Mouse (Mus musculus): ENCODE results near the gene Lalba. TPM values are rescaled to one million over a fixed set of nuclear protein-coding genes. Genes with fewer than 3 reads are reported as not detected.
"Not testable (repeated sequence)": the region's sequence is repeated elsewhere in the genome, so short reads cannot be mapped to it uniquely, and the experiment has no call there.

The Lalba gene
- not detected in 2 replicates for polyA plus RNA-seq (2016; fragmentation: Nextera tagmentation; extraction: Ambion mirVana)

GRCm38 (mm10) chr15:98482701-98483100, at the start of gene Lalba:
TSS of gene Lalba (minus strand) at chr15:98482721.
- no peaks in the 10 kb centered on the region for H3K36me3 ChIP-seq
- H3K27ac ChIP-seq = no peak within 1 kb of the TSS
- H3K9ac ChIP-seq = no peak within 1 kb of the TSS
- H3K4me1 ChIP-seq = no peaks in the 10 kb centered on the region
- ATAC-seq (ENCODE audit: low FRiP score) = no peak
- no peak within 1 kb of the TSS for H3K4me2 ChIP-seq (replicated peaks)
- no peaks in the 10 kb centered on the region for H3K9me3 ChIP-seq (replicated peaks)
- no peaks in the 10 kb centered on the region for H3K27me3 ChIP-seq
- no peak within 1 kb of the TSS for H3K4me3 ChIP-seq
- 66% methylated on average over 3 of the region's 3 CpGs for WGBS

GRCm38 (mm10) chr15:98532281-98532680, 49.8 kb upstream of the Lalba start:
- H3K4me1 ChIP-seq = peaks cover 18% of the 10 kb centered on the region
- peaks cover 43% of the 10 kb centered on the region for H3K36me3 ChIP-seq
- WGBS = 48% methylated on average over 5 of the region's 5 CpGs
- no peak overlapping the region for H3K27ac ChIP-seq
- H3K9me3 ChIP-seq (replicated peaks) = no peaks in the 10 kb centered on the region
- H3K4me3 ChIP-seq = peak overlapping the region; percentile 72
- ATAC-seq (ENCODE audit: low FRiP score) = no peak
- peak overlapping the region; percentile 91 for H3K9ac ChIP-seq
- no peaks in the 10 kb centered on the region for H3K27me3 ChIP-seq
- H3K4me2 ChIP-seq (replicated peaks) = peak overlapping the region; percentile 97

DNA sequence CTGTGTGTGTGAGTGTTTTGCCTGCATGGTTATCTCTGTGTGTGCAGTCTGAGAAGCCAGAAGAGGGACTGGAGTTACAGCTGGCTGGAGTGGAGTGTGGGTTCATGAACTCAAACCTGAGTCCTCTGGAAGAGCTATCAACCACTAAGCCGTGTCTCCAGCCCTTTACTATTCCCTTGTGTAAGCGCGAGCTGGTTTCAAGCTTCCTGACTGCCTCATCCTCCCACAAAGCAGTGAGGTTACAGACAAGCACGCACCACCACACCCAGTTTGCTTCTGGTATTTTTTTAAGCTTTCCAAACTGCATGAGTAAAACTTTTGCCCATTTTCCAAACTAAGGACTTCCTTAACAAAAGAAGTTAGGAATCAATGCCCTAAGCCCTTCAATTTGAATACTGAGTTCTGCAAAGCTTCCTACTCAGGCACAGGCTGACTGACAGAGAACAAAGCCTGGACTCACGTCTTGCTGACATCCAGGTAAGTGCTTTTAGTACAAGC, 45.6 kb upstream of the Lalba start:
- H3K4me1 ChIP-seq = peaks cover 18% of the 10 kb centered on the region
- H3K4me3 ChIP-seq = no peak overlapping the region
- no peaks in the 10 kb centered on the region for H3K27me3 ChIP-seq
- 94% methylated on average over 5 of the region's 5 CpGs for WGBS
- peaks cover 79% of the 10 kb centered on the region for H3K36me3 ChIP-seq
- H3K27ac ChIP-seq = no peak overlapping the region
- ATAC-seq (ENCODE audit: low FRiP score) = no peak
- no peaks in the 10 kb centered on the region for H3K9me3 ChIP-seq (replicated peaks)
- no peak overlapping the region; the same call in 1 of the 2 replicates for H3K9ac ChIP-seq
- no peak overlapping the region for H3K4me2 ChIP-seq (replicated peaks)

DNA sequence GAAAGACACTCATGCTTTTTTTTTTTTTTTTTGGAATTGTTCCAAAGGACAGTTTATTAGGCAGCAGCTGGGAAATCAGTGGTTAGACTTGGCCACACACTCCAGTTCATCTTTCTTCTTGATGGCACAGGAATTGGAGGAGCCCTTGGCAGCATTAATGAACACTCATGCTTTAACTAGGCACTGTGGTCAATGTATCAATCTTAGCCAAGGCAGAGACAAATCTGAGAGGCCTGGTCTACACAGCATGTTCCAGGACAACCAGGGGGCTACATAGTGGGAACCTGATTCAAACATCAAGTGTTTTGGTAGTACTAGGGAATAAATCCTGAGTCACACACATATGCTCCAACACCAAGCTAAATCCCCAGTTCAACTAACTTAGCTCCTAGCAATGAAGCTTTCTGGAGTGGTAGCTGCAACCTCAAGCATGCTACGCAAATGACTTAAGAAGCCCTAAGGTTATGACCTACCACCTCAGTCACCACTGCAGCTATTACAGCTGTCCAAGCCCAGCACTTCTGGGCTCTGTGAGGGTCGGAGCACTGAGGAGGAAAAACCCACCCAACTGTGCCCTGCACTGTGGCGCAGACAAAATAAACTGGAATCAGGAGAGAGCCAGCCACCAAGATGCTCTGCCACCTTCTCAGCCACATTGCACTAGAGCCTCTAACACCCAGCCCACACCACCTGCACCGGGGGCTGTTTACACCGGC, 44.7 kb upstream of the Lalba start:
- Histone ChIP-seq H3K4me2 (replicated peaks) (no peak overlapping the region), H3K27me3 (no peaks in the 10 kb centered on the region), H3K36me3 (peaks cover 88% of the 10 kb centered on the region), H3K4me3 (no peak overlapping the region), H3K4me1 (peaks cover 10% of the 10 kb centered on the region), H3K27ac (no peak overlapping the region), H3K9ac (no peak overlapping the region), H3K9me3 (replicated peaks) (no peaks in the 10 kb centered on the region)
- ATAC-seq (ENCODE audit: low FRiP score) = no peak
- 96% methylated on average over 5 of the region's 5 CpGs for WGBS

DNA sequence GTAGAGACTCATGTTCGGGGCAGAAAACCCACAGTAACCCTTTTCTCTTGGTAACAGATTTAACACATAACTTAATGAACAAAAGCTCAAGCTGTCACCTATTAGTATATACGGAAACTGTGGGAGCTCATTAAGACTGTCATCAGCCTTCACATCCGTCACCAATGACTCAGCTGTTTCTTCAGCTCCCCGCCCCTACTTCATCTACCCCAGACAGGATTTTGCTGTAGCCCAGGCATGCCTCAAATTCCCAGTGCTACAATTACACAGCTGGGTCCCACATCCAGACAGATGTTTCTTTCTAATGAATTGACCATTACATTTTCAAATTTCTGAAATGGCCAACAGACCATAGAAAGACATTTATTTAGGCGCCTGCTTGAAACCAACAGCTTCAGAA, 43.5 kb upstream of the Lalba start:
- Histone ChIP-seq H3K27ac (no peak overlapping the region), H3K9me3 (replicated peaks) (no peaks in the 10 kb centered on the region), H3K27me3 (no peaks in the 10 kb centered on the region), H3K4me1 (peaks cover 5% of the 10 kb centered on the region; the same call in 1 of the 2 replicates), H3K4me2 (replicated peaks) (no peak overlapping the region), H3K4me3 (no peak overlapping the region), H3K9ac (no peak overlapping the region), H3K36me3 (peaks cover 90% of the 10 kb centered on the region)
- ATAC-seq (ENCODE audit: low FRiP score) = no peak
- WGBS = 59% methylated on average over 5 of the region's 5 CpGs

- WGBS = 91% methylated on average over 3 of the region's 3 CpGs
- Histone ChIP-seq H3K36me3 (peaks cover 75% of the 10 kb centered on the region), H3K9ac (no peak overlapping the region), H3K27ac (no peak overlapping the region), H3K27me3 (no peaks in the 10 kb centered on the region), H3K9me3 (replicated peaks) (no peaks in the 10 kb centered on the region), H3K4me3 (no peak overlapping the region), H3K4me1 (no peaks in the 10 kb centered on the region), H3K4me2 (replicated peaks) (no peak overlapping the region)
- ATAC-seq (ENCODE audit: low FRiP score) = no peak
These were observed 38.7 kb upstream of the Lalba start for GRCm38 (mm10) chr15:98521245-98521644.

DNA sequence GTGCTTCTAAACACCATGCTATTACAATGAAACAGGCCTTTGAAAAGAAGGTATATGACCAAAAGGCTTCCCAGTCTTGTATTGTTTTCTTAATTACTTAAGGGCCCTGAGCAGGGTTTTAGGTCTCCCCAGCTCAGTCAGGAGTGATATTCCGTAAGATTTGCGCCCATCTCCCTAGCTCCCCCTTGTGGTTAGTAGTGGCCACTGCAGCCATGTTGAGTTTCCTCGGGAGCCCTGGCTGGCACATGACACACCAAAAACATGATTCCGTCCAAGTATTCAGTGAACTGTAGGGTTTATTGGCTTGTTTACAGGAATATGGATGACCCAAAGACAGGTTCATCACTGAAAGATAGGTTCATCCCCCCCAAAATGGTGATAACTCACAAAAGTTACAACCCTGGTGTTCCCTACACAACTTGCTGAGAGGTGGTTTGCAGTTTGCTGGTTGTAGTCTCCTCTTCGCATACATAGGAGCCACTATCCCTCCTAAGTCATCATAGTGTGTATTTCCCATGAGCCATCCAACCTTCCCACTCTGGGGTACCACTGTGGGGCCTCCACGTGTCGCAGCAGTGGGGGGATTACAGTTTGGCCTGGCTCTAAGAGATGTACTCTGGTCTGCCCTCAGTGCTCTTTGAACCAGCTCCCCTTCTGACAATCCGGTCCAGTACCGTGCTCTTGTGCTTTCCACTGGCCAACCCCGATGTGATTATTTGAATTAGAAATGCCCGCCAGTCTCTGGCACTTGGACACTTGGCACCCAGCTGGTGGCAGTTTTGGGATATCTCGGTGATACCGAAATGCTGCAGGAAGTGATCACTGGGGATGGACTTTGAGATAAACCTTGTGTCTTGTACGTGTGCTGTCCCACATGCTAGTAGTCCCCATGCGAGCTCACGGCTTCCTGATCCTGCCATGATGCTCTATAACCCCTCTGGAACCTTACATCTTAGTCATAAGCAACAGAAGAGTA, 35.1 kb upstream of the Lalba start:
- Histone ChIP-seq H3K27me3 (no peaks in the 10 kb centered on the region), H3K4me3 (no peak overlapping the region), H3K4me2 (replicated peaks) (no peak overlapping the region), H3K9me3 (replicated peaks) (no peaks in the 10 kb centered on the region), H3K27ac (no peak overlapping the region), H3K36me3 (peaks cover 44% of the 10 kb centered on the region), H3K4me1 (0 out of 2 replicates have a peak, but pooled peaks cover 2% of the 10 kb centered on the region), H3K9ac (no peak overlapping the region)
- 72% methylated on average over 16 of the region's 16 CpGs for WGBS
- no peak for ATAC-seq (ENCODE audit: low FRiP score)

DNA sequence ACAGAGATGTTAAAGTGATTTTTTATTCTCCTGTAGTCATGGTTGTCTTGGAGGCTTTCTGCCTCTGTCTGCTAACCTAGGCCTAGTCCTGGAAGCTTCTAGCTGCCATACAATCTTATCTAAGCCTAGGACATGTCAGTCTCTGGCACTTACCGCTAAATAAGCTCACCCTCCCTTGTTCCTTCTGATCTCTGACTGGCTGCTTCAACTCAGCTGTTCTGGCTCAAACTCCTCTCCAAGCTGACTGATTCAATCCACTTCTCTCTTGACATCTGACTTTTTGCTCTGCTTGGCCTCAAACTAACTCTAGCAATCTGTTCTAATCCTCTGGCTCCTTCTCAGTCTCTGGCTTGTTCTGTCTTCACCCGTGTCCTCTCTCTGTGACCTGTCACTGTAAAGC, 32.3 kb upstream of the Lalba start:
- not testable (repeated sequence) for H3K9me3 ChIP-seq (replicated peaks); H3K4me3 ChIP-seq; H3K27me3 ChIP-seq; H3K4me1 ChIP-seq; H3K27ac ChIP-seq; ATAC-seq (ENCODE audit: low FRiP score); H3K9ac ChIP-seq; H3K4me2 ChIP-seq (replicated peaks)
- WGBS = 88% methylated on average over 2 of the region's 2 CpGs
- H3K36me3 ChIP-seq = peaks cover 17% of the 10 kb centered on the region

- H3K9ac ChIP-seq = no peak overlapping the region
- peaks cover 11% of the 10 kb centered on the region for H3K36me3 ChIP-seq
- H3K4me3 ChIP-seq = no peak overlapping the region
- no peaks in the 10 kb centered on the region for H3K27me3 ChIP-seq
- WGBS = 85% methylated on average over 8 of the region's 8 CpGs
- H3K9me3 ChIP-seq (replicated peaks) = no peaks in the 10 kb centered on the region
- H3K4me1 ChIP-seq = peaks cover 9% of the 10 kb centered on the region; the same call in 1 of the 2 replicates
- ATAC-seq (ENCODE audit: low FRiP score) = no peak
- H3K4me2 ChIP-seq (replicated peaks) = no peak overlapping the region
- no peak overlapping the region for H3K27ac ChIP-seq
These were observed 31.6 kb upstream of the Lalba start for GRCm38 (mm10) chr15:98514146-98514545.

GRCm38 (mm10) chr15:98513676-98514075, 31.2 kb upstream of the Lalba start:
- H3K27ac ChIP-seq; ATAC-seq (ENCODE audit: low FRiP score); H3K9me3 ChIP-seq (replicated peaks); H3K27me3 ChIP-seq; H3K4me2 ChIP-seq (replicated peaks); H3K4me1 ChIP-seq; H3K9ac ChIP-seq; H3K4me3 ChIP-seq: not testable (repeated sequence)
- peaks cover 11% of the 10 kb centered on the region for H3K36me3 ChIP-seq
- 75% methylated on average over 3 of the region's 3 CpGs for WGBS

- peaks cover 4% of the 10 kb centered on the region for H3K36me3 ChIP-seq
- WGBS = 46% methylated on average over 17 of the region's 17 CpGs
These were observed 30.3 kb upstream of the Lalba start for GRCm38 (mm10) chr15:98512799-98513321.

DNA sequence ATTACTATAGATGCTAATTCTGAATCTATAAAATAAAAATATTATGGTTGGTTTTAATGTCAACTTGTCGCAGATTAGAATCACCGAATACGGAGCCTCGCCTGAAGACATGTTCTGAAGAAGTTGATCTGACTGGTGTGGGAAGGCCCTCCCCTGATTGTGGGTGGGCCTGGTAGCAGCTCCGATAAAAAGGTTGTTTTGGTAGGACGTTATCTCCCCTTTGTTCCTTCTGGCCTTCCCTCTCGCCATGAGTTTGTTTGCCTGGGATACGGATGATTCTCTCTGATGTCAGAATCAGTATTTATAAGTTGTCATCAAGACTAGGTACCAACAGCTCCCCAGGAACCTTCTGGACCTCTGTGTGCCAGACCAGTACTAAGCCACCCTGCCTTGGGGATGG, 29.7 kb upstream of the Lalba start:
- H3K36me3 ChIP-seq = no peaks in the 10 kb centered on the region
- no peak for ATAC-seq (ENCODE audit: low FRiP score)
- no peak overlapping the region for H3K4me3 ChIP-seq
- H3K4me1 ChIP-seq = peaks cover 9% of the 10 kb centered on the region; the same call in 1 of the 2 replicates
- H3K9me3 ChIP-seq (replicated peaks) = no peaks in the 10 kb centered on the region
- WGBS = 61% methylated on average over 8 of the region's 8 CpGs
- no peak overlapping the region for H3K4me2 ChIP-seq (replicated peaks)
- H3K27me3 ChIP-seq = no peaks in the 10 kb centered on the region
- no peak overlapping the region for H3K9ac ChIP-seq
- no peak overlapping the region for H3K27ac ChIP-seq

More at GRCm38 (mm10) chr15:98512799-98513321, 30.3 kb upstream of the Lalba start:
- Histone ChIP-seq H3K9ac (no peak overlapping the region), H3K9me3 (replicated peaks) (no peaks in the 10 kb centered on the region), H3K27ac (no peak overlapping the region), H3K4me2 (replicated peaks) (no peak overlapping the region), H3K4me1 (peaks cover 9% of the 10 kb centered on the region; the same call in 1 of the 2 replicates), H3K27me3 (no peaks in the 10 kb centered on the region), H3K4me3 (no peak overlapping the region)
- no peak for ATAC-seq (ENCODE audit: low FRiP score)
